Mouse (Mus musculus): ENCODE results near the gene Abca13.

DNA sequence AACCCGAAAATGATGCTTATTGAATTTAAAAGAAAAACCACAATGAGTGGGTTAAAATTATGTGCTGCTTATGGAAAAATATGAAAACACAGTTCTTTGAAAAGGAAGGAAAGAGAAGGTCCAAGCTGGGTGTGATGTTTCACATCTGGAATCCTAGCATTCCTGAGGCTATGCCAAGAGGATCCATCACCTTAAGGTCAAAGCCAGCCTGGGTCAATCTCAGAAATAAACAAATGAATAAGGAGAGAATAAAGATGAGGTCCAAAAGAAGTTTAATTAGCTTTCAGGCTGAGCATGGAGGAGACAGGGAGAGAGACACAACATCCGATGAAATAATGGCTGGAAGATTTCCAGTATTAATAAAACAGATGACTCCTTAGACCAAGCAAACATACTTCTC is 405.6 kb downstream of the Abca13 start:
- TF ChIP-seq CTCF (IDR thresholded peaks at IDR 0.05): no peak
- TF ChIP-seq EP300 (IDR thresholded peaks at IDR 0.05): peak; percentile 61

All from lung, postnatal 0 days (tissue).